Mouse (Mus musculus): ENCODE measurements at regions not wholly inside any gene's neighbourhood (a gene's known extent, or its start where the extent isn't known, plus 50 kb on each side); places are given as distances from the start of the nearest gene placed in this dataset.

- Histone ChIP-seq H3K27me3 (ENCODE audit: control insufficient read depth, insufficient read depth, low read length) (no peaks in the 10 kb centered on the region), H3K4me1 (ENCODE audit: control insufficient read depth, insufficient read depth, low read length) (no peaks in the 10 kb centered on the region), H3K9me3 (ENCODE audit: control insufficient read depth, low read length) (no peaks in the 10 kb centered on the region), H3K9ac (ENCODE audit: low read length) (no peak overlapping the region), H3K36me3 (ENCODE audit: control insufficient read depth, insufficient read depth, low read length) (no peaks in the 10 kb centered on the region), H3K4me2 (no peak overlapping the region), H3K4me3 (ENCODE audit: low read depth, low read length) (no peak overlapping the region), H3K27ac (ENCODE audit: low read depth, low read length) (no peak overlapping the region)
- ATAC-seq (ENCODE audit: low FRiP score): no peak
- DNase-seq (ENCODE audit: low spot score, missing footprints): no peak
- 87% methylated on average over 3 of the region's 3 CpGs for WGBS
Measured at GRCm38 (mm10) chr13:110599666-110600065, 204.8 kb downstream of the Plk2 start.

- no peak overlapping the region for H3K4me2 ChIP-seq
- no peak overlapping the region for H3K4me3 ChIP-seq (ENCODE audit: low read depth, low read length)
- H3K9me3 ChIP-seq (ENCODE audit: control insufficient read depth, low read length): no peaks in the 10 kb centered on the region
- H3K9ac ChIP-seq (ENCODE audit: low read length): no peak overlapping the region
- H3K27me3 ChIP-seq (ENCODE audit: control insufficient read depth, insufficient read depth, low read length): no peaks in the 10 kb centered on the region
- H3K36me3 ChIP-seq (ENCODE audit: control insufficient read depth, insufficient read depth, low read length): no peaks in the 10 kb centered on the region
- WGBS: 92% methylated on average over 9 of the region's 9 CpGs
- ATAC-seq (ENCODE audit: low FRiP score) (no peak), DNase-seq (ENCODE audit: low spot score, missing footprints) (no peak)
- H3K4me1 ChIP-seq (ENCODE audit: control insufficient read depth, insufficient read depth, low read length): no peaks in the 10 kb centered on the region
- no peak overlapping the region for H3K27ac ChIP-seq (ENCODE audit: low read depth, low read length)
Measured at GRCm38 (mm10) chr13:110600377-110600776, 205.5 kb downstream of the Plk2 start.

GRCm38 (mm10) chr13:110601352-110601751 lies 206.5 kb downstream of the Plk2 start:
- Histone ChIP-seq H3K27me3 (ENCODE audit: control insufficient read depth, insufficient read depth, low read length) (no peaks in the 10 kb centered on the region), H3K4me2 (no peak overlapping the region), H3K4me3 (ENCODE audit: low read depth, low read length) (no peak overlapping the region), H3K36me3 (ENCODE audit: control insufficient read depth, insufficient read depth, low read length) (no peaks in the 10 kb centered on the region), H3K27ac (ENCODE audit: low read depth, low read length) (no peak overlapping the region), H3K9ac (ENCODE audit: low read length) (no peak overlapping the region), H3K4me1 (ENCODE audit: control insufficient read depth, insufficient read depth, low read length) (no peaks in the 10 kb centered on the region), H3K9me3 (ENCODE audit: control insufficient read depth, low read length) (no peaks in the 10 kb centered on the region)
- WGBS: 77% methylated on average over 5 of the region's 5 CpGs
- no peak for DNase-seq (ENCODE audit: low spot score, missing footprints)
- no peak for ATAC-seq (ENCODE audit: low FRiP score)

GRCm38 (mm10) chr13:110601840-110602239 lies 207.0 kb downstream of the Plk2 start:
- Histone ChIP-seq H3K4me3 (ENCODE audit: low read depth, low read length) (no peak overlapping the region), H3K36me3 (ENCODE audit: control insufficient read depth, insufficient read depth, low read length) (no peaks in the 10 kb centered on the region), H3K4me1 (ENCODE audit: control insufficient read depth, insufficient read depth, low read length) (no peaks in the 10 kb centered on the region), H3K9ac (ENCODE audit: low read length) (no peak overlapping the region), H3K4me2 (no peak overlapping the region), H3K9me3 (ENCODE audit: control insufficient read depth, low read length) (no peaks in the 10 kb centered on the region), H3K27me3 (ENCODE audit: control insufficient read depth, insufficient read depth, low read length) (no peaks in the 10 kb centered on the region), H3K27ac (ENCODE audit: low read depth, low read length) (no peak overlapping the region)
- DNase-seq (ENCODE audit: low spot score, missing footprints): no peak
- 85% methylated on average over 6 of the region's 6 CpGs for WGBS
- no peak for ATAC-seq (ENCODE audit: low FRiP score)

- WGBS: 92% methylated on average over 1 of the region's 1 CpGs
Measured at GRCm38 (mm10) chr13:110602894-110603293, 208.0 kb downstream of the Plk2 start.

GRCm38 (mm10) chr13:110619010-110619409 lies 224.2 kb downstream of the Plk2 start:
- no peak for DNase-seq (ENCODE audit: low spot score, missing footprints)
- Histone ChIP-seq H3K27ac (ENCODE audit: low read depth, low read length) (no peak overlapping the region), H3K4me1 (ENCODE audit: control insufficient read depth, insufficient read depth, low read length) (no peaks in the 10 kb centered on the region), H3K36me3 (ENCODE audit: control insufficient read depth, insufficient read depth, low read length) (no peaks in the 10 kb centered on the region), H3K9me3 (ENCODE audit: control insufficient read depth, low read length) (no peaks in the 10 kb centered on the region), H3K9ac (ENCODE audit: low read length) (no peak overlapping the region), H3K27me3 (ENCODE audit: control insufficient read depth, insufficient read depth, low read length) (no peaks in the 10 kb centered on the region), H3K4me2 (no peak overlapping the region), H3K4me3 (ENCODE audit: low read depth, low read length) (no peak overlapping the region)
- no peak for ATAC-seq (ENCODE audit: low FRiP score)
- 87% methylated on average over 6 of the region's 6 CpGs for WGBS

More at GRCm38 (mm10) chr13:110602894-110603293, 208.0 kb downstream of the Plk2 start:
- DNase-seq (ENCODE audit: low spot score, missing footprints) (no peak), ATAC-seq (ENCODE audit: low FRiP score) (no peak)
- Histone ChIP-seq H3K9me3 (ENCODE audit: control insufficient read depth, low read length) (no peaks in the 10 kb centered on the region), H3K27me3 (ENCODE audit: control insufficient read depth, insufficient read depth, low read length) (no peaks in the 10 kb centered on the region), H3K4me3 (ENCODE audit: low read depth, low read length) (no peak overlapping the region), H3K9ac (ENCODE audit: low read length) (no peak overlapping the region), H3K27ac (ENCODE audit: low read depth, low read length) (no peak overlapping the region), H3K4me1 (ENCODE audit: control insufficient read depth, insufficient read depth, low read length) (no peaks in the 10 kb centered on the region), H3K36me3 (ENCODE audit: control insufficient read depth, insufficient read depth, low read length) (no peaks in the 10 kb centered on the region), H3K4me2 (no peak overlapping the region)

- Histone ChIP-seq H3K4me2 (no peak overlapping the region), H3K9ac (ENCODE audit: low read length) (no peak overlapping the region), H3K27me3 (ENCODE audit: control insufficient read depth, insufficient read depth, low read length) (no peaks in the 10 kb centered on the region), H3K9me3 (ENCODE audit: control insufficient read depth, low read length) (no peaks in the 10 kb centered on the region), H3K4me1 (ENCODE audit: control insufficient read depth, insufficient read depth, low read length) (no peaks in the 10 kb centered on the region; the same call in 1 of the 2 replicates), H3K36me3 (ENCODE audit: control insufficient read depth, insufficient read depth, low read length) (no peaks in the 10 kb centered on the region), H3K4me3 (ENCODE audit: low read depth, low read length) (no peak overlapping the region), H3K27ac (ENCODE audit: low read depth, low read length) (no peak overlapping the region)
- ATAC-seq (ENCODE audit: low FRiP score) (no peak), DNase-seq (ENCODE audit: low spot score, missing footprints) (no peak)
- 83% methylated on average over 6 of the region's 6 CpGs for WGBS
Measured at GRCm38 (mm10) chr13:110627136-110627535, 232.3 kb downstream of the Plk2 start.

GRCm38 (mm10) chr13:110627732-110628131 lies 232.9 kb downstream of the Plk2 start:
- ATAC-seq (ENCODE audit: low FRiP score) (peak; percentile 61; the same call in 1 of the 2 replicates), DNase-seq (ENCODE audit: low spot score, missing footprints) (no peak)
- Histone ChIP-seq H3K4me2 (no peak overlapping the region), H3K4me1 (ENCODE audit: control insufficient read depth, insufficient read depth, low read length) (no peaks in the 10 kb centered on the region; the same call in 1 of the 2 replicates), H3K27ac (ENCODE audit: low read depth, low read length) (no peak overlapping the region), H3K27me3 (ENCODE audit: control insufficient read depth, insufficient read depth, low read length) (no peaks in the 10 kb centered on the region), H3K36me3 (ENCODE audit: control insufficient read depth, insufficient read depth, low read length) (no peaks in the 10 kb centered on the region), H3K9me3 (ENCODE audit: control insufficient read depth, low read length) (no peaks in the 10 kb centered on the region), H3K4me3 (ENCODE audit: low read depth, low read length) (no peak overlapping the region), H3K9ac (ENCODE audit: low read length) (no peak overlapping the region)
- WGBS: 65% methylated on average over 9 of the region's 9 CpGs

GRCm38 (mm10) chr13:110628201-110628600 lies 233.4 kb downstream of the Plk2 start:
- ATAC-seq (ENCODE audit: low FRiP score): no peak
- 82% methylated on average over 1 of the region's 1 CpGs for WGBS
- no peaks in the 10 kb centered on the region; the same call in 1 of the 2 replicates for H3K4me1 ChIP-seq (ENCODE audit: control insufficient read depth, insufficient read depth, low read length)
- no peak overlapping the region for H3K9ac ChIP-seq (ENCODE audit: low read length)
- H3K9me3 ChIP-seq (ENCODE audit: control insufficient read depth, low read length): no peaks in the 10 kb centered on the region
- no peaks in the 10 kb centered on the region for H3K36me3 ChIP-seq (ENCODE audit: control insufficient read depth, insufficient read depth, low read length)
- DNase-seq (ENCODE audit: low spot score, missing footprints): no peak
- H3K27me3 ChIP-seq (ENCODE audit: control insufficient read depth, insufficient read depth, low read length): no peaks in the 10 kb centered on the region
- no peak overlapping the region for H3K4me2 ChIP-seq
- H3K4me3 ChIP-seq (ENCODE audit: low read depth, low read length): no peak overlapping the region
- no peak overlapping the region for H3K27ac ChIP-seq (ENCODE audit: low read depth, low read length)

All from midbrain, embryonic 11.5 days (tissue).